Mouse (Mus musculus) embryonic stem cell, embryonic (primary cell): Measurements from ENCODE around the gene Ric8b.

Experiments used
- CTCF ChIA-PET, 4 experiments: fragments of 300-600 bp in 2 of 4; fragments of 350-600 bp in 2 of 4; sonication (Branson Sonifier 250); formaldehyde crosslinking; loops; one replicate each; lab custom pipeline; 2022; ENCODE audit warnings: inconsistent platforms in 2 of 4; lab: Charles Lee
- POLR2A ChIA-PET, 4 experiments: fragments of 300-600 bp in 2 of 4; fragments of 350-600 bp in 2 of 4; sonication (Branson Sonifier 250); formaldehyde crosslinking; loops; one replicate each; lab custom pipeline; 2022; ENCODE audit warnings: antibody characterized with exemption in 4 of 4, inconsistent platforms in 1 of 4; lab: Charles Lee

Gene Ric8b

DNA sequence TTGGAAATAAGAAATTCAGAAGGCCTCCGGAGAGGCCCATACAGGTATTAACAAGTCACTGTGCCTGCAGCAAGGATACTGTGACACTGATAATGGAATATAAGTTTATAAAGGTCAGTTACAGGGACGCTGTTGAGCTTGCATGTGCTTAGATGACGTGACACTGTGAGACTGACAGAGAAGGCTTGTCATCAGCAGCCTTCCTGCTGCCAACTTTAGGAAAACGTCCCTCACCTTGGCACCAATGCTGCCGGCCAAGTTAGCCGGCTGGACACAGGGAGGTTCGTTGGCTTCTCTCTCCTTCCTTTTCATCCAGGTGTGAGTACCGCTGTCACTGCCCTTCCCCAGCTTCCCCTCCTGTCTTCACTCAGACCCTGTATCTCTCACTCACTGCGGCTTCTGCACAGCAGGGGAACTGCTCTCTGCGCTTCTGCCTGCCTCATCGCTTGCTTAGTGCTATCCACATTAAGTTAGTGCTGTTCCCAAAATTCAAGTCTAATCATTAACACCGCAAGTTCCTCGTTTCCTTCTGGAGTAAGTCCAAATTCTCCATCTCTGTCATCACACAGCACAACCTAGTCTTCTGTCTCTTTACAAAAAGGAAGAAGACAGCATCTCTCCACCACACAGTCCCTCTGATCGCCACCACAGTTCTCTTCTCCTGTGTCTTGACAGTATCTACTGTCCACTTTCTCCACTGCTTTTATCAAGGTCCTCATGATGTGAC lies 20.8 kb downstream of the Ric8b start:
- CTCF ChIA-PET = interaction anchor here in 2 of 4 experiments (0.6 to 1.1 kb wide), 2 partner anchors 8 to 1128 kb away, joined by 3 read pairs; no protein-coding TSS in a partner anchor
- POLR2A ChIA-PET = no interaction called here

DNA sequence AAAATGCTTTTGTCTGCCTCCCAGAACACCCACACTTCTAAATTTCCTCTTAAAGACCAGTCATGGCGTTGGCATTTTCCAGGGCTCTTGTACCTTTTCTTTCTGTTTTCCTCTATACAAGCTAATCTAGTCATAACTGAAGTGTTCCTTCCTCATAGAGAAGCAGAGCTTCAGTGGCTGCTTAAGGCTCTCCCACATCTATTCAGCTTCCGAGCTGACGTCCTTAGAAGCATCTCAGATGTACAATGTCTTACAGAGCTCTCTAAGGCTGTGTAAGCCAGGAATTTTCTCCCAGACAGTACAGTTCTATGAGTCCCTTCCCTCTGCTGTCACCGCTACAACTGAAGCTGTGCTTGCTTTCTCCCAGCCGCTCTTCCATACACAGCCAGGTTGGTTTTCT lies 21.5 kb downstream of the Ric8b start:
- ChIA-PET POLR2A (no interaction called here), CTCF (interaction anchor here in 1 of 4 experiments (0.6 kb wide), 1 partner anchor 1129 kb away, joined by 3 read pairs; no protein-coding TSS in a partner anchor)

DNA sequence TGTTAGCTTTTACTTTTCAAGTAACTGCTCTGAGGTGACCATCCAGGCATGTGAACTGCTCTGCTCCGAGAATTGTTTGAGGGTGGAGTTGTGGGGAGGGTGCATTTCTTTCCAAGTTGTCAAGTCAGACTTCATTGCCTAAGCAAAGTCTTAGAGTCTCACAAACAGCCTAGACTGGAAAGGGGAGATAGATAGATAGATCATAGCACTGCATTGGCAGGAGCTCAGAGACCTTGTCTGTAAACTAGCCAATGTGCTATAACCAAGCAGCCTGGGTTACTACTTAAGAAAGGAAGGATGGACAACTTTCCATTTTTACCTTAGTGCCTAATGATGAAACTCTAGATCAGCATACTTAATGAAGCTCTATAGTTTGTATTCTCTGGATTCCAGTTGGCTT lies 22.9 kb downstream of the Ric8b start:
- ChIA-PET CTCF (no interaction called here), POLR2A (interaction anchor here in 1 of 4 experiments (0.5 kb wide), 1 partner anchor 292 kb away, joined by 6 read pairs; no protein-coding TSS in a partner anchor)

DNA sequence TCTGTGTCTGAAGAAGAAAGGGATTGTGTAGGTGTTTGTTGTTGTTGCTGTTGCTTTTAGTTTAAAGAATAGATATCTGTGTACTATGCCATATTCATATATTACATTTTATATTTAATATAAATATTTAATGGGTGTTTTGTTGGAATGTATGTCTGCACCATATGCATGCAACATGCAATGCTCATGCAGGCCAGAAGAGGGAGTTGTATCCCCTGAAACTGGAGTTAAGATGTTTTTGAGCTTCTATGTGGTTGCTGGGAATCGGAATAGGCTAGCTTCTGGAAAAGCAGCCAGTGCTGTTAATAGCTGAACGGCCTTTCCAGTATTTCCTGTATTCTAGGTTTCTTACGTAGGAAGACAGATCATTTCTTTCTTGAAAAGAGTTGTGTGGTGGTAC lies 28.3 kb downstream of the Ric8b start:
- CTCF ChIA-PET = interaction anchor here (0.6 to 2.3 kb wide), 28 partner anchors 8 to 238 kb away, joined by 3 to 9 read pairs (median 4); partner anchors contain the start of gene Mterf2 (in 1 of the 4)
- POLR2A ChIA-PET = interaction anchor here in 2 of 4 experiments (1.1 to 1.8 kb wide), 3 partner anchors 10 to 240 kb away, joined by 3 to 8 read pairs (median 3); partner anchors contain the start of gene Cry1 (in 1 of the 2)

DNA sequence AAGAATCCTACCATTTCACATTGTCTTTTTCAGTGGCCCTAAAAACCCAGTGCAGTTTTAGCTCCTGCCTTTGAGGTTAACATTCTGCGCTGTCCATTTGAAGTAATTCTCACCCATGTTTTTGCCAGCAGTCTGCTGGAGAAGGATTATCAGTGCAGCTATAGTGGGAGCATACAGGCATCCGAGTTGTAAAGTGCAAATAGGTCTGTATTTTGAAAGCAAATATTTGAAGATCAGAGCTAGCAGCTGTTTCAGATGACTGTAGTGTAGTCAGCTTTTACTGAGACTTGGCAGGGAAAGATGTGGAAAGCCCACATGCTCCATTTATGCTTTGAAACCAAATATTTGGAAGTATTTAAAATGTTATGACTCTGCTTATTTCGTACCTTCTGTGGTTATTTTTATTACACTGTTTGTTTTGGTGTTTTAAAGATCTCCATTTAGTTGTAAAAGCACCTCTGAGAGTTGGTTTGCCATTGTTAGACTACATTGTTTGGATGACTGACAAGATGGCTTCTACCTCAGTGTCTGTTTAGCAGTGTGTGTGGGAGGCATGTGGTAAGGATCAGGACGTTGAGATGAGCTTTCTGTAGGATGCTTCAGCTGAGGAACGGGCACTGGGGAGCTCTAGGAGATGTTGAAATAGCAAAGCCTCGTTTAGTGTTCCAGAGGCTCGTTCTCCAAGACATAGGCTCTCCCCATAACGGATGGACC lies 31.7 kb downstream of the Ric8b start:
- POLR2A ChIA-PET = interaction anchor here in 1 of 4 experiments (0.6 kb wide), 1 partner anchor 30 kb away, joined by 3 read pairs; no protein-coding TSS in a partner anchor

DNA sequence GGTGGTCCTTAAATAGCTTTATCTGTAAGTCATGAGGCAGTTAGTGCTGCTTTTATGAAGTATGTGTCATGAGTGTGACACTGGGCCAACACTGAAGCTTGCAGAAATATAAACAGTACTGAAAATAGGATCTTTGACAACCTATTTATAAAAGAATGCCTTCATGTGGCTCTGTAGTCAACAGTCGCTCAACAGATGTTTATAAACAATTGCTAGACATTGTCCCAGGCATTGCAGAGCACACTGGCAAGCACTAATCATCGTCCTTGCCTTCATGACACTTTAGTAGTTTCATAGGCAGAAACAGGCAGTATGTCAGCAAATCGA lies 32.2 kb downstream of the Ric8b start:
- CTCF ChIA-PET = no interaction called here
- POLR2A ChIA-PET = no interaction called here

More for the DNA sequence above, 31.7 kb downstream of the Ric8b start:
- CTCF ChIA-PET = no interaction called here

DNA sequence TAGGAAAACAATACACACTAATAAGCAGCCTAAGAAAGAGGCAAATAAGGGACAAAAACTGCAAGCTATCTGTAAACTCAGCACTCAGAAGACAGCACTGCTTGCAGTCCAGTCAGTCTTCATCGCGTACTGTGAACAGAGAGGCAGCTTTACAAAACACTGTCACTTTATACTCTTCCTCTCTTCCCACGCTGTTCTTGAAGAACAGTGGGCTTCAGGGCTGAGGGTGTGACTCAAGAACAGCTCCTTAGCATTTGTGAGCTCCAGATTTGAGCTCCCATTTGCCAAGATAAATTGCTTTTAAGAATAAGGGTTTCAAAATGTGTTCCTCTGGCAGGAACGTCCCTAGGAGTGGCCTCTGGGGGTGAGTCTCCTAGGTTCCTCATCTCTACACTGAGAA lies 33.0 kb downstream of the Ric8b start:
- POLR2A ChIA-PET = interaction anchor here in 1 of 4 experiments (0.7 to 0.8 kb wide), 2 partner anchors 41 to 328 kb away, joined by 3 read pairs; partner anchors contain the start of gene Polr3b
- CTCF ChIA-PET = no interaction called here

DNA sequence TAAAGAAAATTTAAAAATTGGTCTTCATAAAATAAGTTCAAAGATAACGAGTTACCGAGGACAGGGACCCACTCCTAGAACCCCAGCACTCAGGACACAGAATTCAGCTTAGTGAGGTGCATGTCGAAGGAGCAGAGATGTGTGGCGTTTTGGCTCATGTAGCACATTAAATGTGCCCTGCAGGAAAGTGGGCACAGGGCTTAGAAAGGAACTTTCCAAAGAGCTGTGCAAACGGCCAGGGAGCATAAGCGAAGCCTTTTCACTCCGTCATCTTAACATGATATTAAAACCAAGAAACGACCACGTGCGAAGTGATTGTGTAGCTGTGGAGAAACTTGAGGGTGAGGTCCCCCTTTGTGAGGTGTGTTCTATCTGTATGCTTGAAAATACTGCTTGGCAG lies 36.8 kb downstream of the Ric8b start:
- ChIA-PET CTCF (interaction anchor here in 1 of 4 experiments (1.0 kb wide), 1 partner anchor 30 kb away, joined by 3 read pairs; no protein-coding TSS in a partner anchor), POLR2A (interaction anchor here in 1 of 4 experiments (2.2 kb wide), 1 partner anchor 9 kb away, joined by 8 read pairs; no protein-coding TSS in a partner anchor)

DNA sequence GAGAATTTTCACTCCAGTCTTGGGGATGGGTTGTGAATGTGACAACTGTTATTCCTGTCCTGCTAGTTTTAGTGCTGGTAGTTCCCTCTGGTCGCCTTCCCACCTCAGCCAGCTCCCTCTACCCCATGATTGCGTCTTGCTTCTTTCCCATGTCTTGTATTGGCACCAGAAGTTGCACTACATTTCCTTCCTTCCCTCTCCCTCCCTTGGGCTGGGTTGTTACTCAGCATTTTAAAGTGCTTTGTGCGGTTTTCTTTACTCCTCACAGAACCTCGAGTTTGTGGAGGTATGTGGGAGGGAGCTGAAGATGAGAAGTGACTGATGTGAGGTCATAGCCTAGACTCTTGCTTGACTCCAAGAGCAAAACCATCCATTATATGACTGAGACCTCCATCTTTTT lies 38.8 kb downstream of the Ric8b start:
- ChIA-PET POLR2A (interaction anchor here in 1 of 4 experiments (1.1 to 2.2 kb wide), 2 partner anchors 11 to 20 kb away, joined by 3 to 8 read pairs; no protein-coding TSS in a partner anchor), CTCF (interaction anchor here in 2 of 4 experiments (0.7 to 1.9 kb wide), 2 partner anchors 10 to 30 kb away, joined by 3 to 5 read pairs; no protein-coding TSS in a partner anchor)

DNA sequence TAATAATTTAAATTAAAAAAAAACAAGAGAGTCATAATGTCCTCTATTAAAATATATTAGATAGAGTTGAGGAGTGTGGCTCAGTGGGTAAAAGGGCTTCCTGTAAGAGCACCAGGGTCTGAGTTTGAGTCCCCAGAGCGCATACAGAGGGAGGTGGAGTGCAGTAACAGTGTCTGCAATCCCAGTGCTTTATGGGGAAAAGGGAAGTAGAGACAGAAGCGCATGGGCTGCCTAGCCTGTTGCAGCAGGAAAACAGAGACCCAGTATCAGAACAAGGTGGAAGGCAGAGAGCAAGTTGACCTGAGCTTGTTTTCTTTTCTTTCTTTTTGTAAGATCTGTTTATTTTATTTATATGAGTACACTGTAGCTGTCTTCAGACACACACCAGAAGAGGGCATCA lies 41.2 kb downstream of the Ric8b start:
- POLR2A ChIA-PET = no interaction called here
- CTCF ChIA-PET = no interaction called here

DNA sequence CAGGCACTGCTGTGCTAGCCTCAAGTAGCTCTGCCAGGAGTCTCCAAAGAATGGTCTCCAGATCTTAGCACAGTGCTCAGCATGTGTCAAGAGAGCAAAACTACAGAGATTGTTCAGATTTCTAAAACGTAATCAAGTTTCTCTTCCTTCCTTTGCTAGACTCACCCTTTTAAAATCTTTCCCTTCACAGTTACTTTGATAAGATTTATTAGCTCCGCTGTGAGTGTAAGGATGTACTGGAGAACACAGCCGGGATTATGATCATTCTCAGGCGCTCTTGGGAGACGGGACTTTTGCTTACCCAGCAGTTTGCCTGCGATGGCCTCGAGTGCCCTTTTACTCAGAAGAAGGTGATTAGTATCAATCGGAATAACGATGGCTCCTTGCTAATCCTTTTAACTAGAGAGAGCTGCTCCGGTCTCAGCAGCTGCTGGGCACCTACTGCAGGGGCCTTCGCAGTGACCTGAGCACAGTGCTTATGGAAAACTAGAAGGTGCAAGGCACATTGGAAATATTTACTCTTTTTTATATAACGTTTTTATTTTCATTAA lies 43.0 kb downstream of the Ric8b start:
- CTCF ChIA-PET = interaction anchor here in 2 of 4 experiments (0.6 to 0.8 kb wide), 3 partner anchors 15 to 114 kb away, joined by 3 to 4 read pairs (median 3); no protein-coding TSS in a partner anchor
- POLR2A ChIA-PET = no interaction called here

DNA sequence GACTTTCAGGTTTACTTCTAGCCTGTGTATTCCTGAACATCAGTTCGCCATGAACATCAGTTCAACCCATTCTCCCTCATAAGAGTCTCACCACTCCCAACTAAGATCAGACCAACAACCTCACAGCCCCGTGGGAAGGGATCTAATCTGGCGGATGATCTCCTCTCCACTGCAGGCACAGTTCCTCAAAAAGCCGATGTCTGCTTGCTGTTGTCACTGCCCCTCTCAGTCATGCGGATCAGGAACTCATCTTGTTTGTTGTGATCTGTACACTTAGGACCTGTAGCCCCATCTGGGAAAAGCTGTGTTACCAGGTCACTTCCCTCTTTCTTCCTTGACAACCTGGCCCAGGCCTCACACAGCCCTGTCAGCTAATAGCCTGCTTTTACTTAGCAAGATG lies 45.7 kb downstream of the Ric8b start:
- POLR2A ChIA-PET = no interaction called here
- CTCF ChIA-PET = no interaction called here

DNA sequence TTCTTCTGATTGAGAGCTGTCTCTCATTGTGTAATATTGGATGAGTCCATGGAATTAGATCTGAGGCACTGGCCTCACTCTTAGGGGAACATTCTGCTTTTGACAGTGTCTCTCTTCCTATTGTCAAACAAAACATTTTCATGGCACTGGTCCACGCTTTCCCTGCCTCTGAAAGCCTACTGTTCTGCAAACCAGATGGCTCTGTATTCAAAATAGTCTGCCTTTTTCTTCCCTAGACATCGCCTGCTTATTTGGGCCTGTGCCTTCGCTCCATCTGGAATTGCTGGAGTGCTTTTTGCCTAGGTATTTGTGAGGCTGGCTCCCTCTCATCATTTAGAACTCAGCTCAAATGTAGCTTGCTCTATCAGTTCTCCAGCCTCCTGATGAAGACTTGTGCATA lies 46.3 kb downstream of the Ric8b start:
- ChIA-PET POLR2A (no interaction called here), CTCF (no interaction called here)

DNA sequence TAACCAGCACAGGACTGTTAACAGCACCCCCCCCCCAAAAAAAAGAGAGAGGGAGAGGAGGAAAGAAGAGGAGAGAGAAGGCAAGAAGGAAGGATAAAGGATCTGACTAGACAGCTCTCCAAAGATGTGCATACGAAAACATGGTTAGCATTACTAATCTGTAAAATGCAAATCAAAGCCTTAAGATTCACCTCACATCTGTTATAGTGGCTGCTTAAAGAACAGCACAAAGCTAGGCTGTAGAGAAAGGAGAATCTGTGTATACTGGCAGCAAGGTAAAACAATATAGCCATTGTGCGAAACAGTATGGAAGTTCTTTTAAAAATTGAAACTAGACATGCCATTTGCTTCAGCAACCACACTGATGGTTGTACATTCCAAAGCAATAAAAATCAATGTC lies 49.1 kb downstream of the Ric8b start:
- ChIA-PET POLR2A (interaction anchor here in 1 of 4 experiments (0.5 to 0.7 kb wide), 3 partner anchors 22 to 440 kb away, joined by 3 to 4 read pairs (median 3); no protein-coding TSS in a partner anchor), CTCF (no interaction called here)

DNA sequence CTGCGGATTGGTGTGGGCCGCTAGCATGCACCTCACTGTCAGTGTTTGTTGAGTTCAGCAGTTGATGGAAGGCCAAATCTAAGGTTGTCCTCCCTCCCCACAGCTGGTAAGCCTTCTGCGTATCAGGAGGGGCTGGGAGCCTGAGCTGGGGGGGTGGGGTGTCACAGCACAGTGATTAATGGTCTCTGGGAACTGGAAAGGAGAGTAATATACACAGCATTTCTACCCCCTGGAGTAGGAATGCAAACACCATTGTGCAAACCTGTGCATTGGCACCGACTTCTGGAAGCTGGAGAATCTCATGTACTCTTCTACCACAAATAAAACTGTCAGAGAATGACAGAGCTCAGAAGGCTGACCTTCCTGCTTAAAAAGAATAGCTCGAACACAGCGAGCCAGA lies 50.2 kb downstream of the Ric8b start:
- POLR2A ChIA-PET = interaction anchor here in 1 of 4 experiments (0.9 kb wide), 1 partner anchor 20 kb away, joined by 3 read pairs; no protein-coding TSS in a partner anchor

DNA sequence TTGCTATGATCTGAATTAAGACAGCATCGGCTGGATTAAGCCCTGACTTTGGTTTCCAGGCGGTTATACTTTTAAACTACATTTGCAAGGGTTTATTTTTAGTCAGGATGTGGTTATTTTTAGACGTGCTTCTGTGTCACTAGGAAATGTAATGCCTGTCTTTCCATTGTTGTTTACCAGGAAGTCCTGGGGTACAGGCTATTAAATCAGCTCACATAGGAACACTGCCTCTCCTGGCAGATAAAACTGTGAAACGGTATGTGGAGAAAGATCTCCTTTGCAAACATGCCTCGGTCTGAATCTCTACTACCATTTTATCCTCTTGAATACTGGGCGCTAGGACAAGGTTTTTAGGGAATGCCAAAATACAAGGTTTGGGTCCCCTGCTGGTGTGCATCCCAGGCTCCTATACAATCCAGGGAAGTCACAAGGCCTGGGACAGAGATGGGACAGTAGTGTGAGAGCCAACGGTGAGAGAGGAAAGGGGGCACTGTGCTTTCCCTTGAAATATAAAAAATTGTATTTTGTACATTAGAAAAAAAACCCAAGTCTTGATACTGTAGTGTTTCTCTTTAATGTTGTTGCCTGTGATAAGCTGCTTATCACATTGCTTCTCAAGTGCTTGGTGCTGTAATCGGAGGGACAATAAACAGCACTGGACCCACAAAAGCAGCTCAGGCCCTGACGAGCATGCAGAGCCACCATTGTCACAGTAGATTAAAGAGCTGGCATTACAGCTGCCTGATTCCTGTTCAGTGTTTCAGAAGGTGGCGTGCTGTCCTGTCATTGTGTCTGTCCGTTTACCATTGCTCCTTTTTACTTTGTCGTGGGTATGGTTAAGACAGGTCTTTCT lies 51.7 kb downstream of the Ric8b start:
- CTCF ChIA-PET = interaction anchor here in 2 of 4 experiments (0.7 to 1.2 kb wide), 2 partner anchors 23 to 258 kb away, joined by 4 to 6 read pairs; no protein-coding TSS in a partner anchor
- POLR2A ChIA-PET = no interaction called here

More for the DNA sequence above, 50.2 kb downstream of the Ric8b start:
- CTCF ChIA-PET = interaction anchor here in 2 of 4 experiments (0.7 to 1.1 kb wide), 3 partner anchors 18 to 254 kb away, joined by 3 to 4 read pairs (median 4); no protein-coding TSS in a partner anchor

DNA sequence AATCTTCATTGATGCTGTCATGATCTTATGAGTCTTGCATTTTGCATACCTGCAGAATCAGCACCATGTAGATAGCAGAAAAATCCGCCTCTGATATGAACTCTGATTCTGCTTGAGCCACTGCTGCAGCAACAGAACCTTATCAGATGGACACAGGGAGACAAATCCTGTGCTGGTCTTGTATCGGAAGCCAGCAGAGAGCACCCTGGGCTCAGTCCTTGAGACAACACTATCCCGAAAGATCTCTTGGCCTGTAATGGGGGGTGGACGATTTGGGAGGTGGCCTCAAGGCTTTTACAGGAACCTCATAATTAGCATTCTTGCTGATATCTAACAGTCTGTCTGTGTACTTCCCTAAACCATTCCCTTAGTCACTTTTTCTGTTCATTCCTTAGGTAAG lies 57.8 kb downstream of the Ric8b start:
- POLR2A ChIA-PET = interaction anchor here in 1 of 4 experiments (0.6 kb wide), 1 partner anchor 179 kb away, joined by 5 read pairs; no protein-coding TSS in a partner anchor
- CTCF ChIA-PET = no interaction called here
